Comparison of ENCODE assay signal across 17 mouse cellular contexts in the genomic region with DNA sequence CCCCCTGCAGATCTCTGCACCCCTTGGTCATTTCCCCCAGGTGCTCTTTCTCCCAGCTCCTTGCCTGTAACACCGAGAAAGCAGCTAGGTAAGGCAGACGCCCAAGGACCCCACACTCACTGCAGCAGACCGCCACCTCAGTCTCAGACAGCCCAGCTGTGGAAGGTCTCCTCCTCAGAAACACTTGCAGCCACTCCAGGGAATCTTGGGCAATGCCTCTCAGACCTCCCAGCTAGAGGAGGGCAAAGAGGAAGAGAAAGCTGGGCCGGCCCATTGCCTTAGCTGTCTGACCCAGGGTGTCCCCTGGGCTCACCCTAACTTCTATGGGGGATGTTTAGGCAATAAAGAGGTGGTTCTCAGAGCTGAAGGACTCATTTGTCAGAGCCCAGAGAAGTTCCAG. TPM values are rescaled to one million over a fixed set of nuclear protein-coding genes. Genes with fewer than 3 reads are reported as not detected.
DNase-seq lines count a peak whose midpoint lies in the region.
"Had no signal": no experiment of that assay in that cellular context is flagged by ENCODE, and none has a peak within 500 bp of the region (broad histone marks: within the 10 kb centered on the region; RNA-seq: fewer than 3 reads in every experiment).

Gene Plin1 (minus strand): TSS at position 282 of the 400 bp plus-strand sequence.

- no peak for DNase-seq in gastrocnemius, adult 18-20 months (ENCODE audit: low spot score)
- no peak for DNase-seq in gastrocnemius, adult 8-10 months (ENCODE audit: low spot score in 2 of 2)
- peak; percentile 69 for DNase-seq in adrenal gland, adult 2 months
- no peak for DNase-seq in gonadal fat pad, adult 2 months (ENCODE audit: low read depth)
- DNase-seq in lung, postnatal 36 days: peak; percentile 59
- DNase-seq in layer of hippocampus, adult 11-12 months (ENCODE audit: low spot score): no peak
- DNase-seq in thymus, postnatal 14 days: no peak
- DNase-seq in cerebellum, adult 9-10 months: no peak
- DNase-seq: cerebellum, adult 2 months; kidney, adult 9 months; right cerebral cortex, adult 18-20 months; spleen, adult 18-20 months had no signal

RNA-seq across cellular contexts. Expression of gene Plin1, which starts in this region (rescaled TPM):
- 10 to 100 TPM; 10.3 to 18.3 TPM for total RNA-seq in gastrocnemius, adult 18-20 months (2021)
- 10 to 100 TPM in 2 of 4 experiments, 1 to 10 TPM in 2; 1.7 to 34.7 (median 15.1) TPM for total RNA-seq in gastrocnemius, adult 8-10 months (2022)
- 100 to 1,000 TPM; 564 to 869 TPM for total RNA-seq in adrenal gland, adult 2 months (2021)
- polyA plus RNA-seq in adrenal gland, adult 2 months (2012; rRNA removed): 554 and 930 TPM in 2 replicates
- 1,005 and 1,059 TPM in 2 replicates for polyA plus RNA-seq in gonadal fat pad, adult 2 months (2012; rRNA removed)
- total RNA-seq: CH12.LX had no signal
- polyA plus RNA-seq: lung, embryonic 15.5 days; midbrain, embryonic 13.5 days; myocyte; stomach, embryonic 16.5 days had no signal

Comparison
In these comparisons a context has a peak if more than half of its experiments do, and no peak if none do; other contexts are left out.
1. RNA of gene Plin1 (total RNA-seq): 564 to 869 TPM in adrenal gland, adult 2 months; 1.7 to 34.7 TPM in gastrocnemius, adult 8-10 months and 10.3 to 18.3 TPM in gastrocnemius, adult 18-20 months; every median in the first group is over 10 times any median in the second.
2. DNase-seq: peak in adrenal gland, adult 2 months (single experiment) and lung, postnatal 36 days (single experiment); none in gastrocnemius, adult 18-20 months (single experiment), gastrocnemius, adult 8-10 months (0 of 2), gonadal fat pad, adult 2 months (single experiment), layer of hippocampus, adult 11-12 months (single experiment), thymus, postnatal 14 days (single experiment) and cerebellum, adult 9-10 months (single experiment).